Mouse (Mus musculus) C2C12 (cell line): ENCODE measurements around the gene Cd79a.

Source experiments
- CTCF ChIP-seq: IDR thresholded peaks from one replicate; pipeline ENCODE4 v1.5.1; 2011; ENCODE audit not compliant: control insufficient read depth, insufficient read depth, insufficient read length
- USF1 ChIP-seq: IDR thresholded peaks from one replicate; pipeline ENCODE4 v1.6.1; 2011; ENCODE audit warnings: low read depth, mild to moderate bottlenecking, control low read depth, moderate library complexity

- TF ChIP-seq CTCF (no peak), USF1 (no peak)
Observed at GRCm38 (mm10) chr7:24930475-24930874, 33.3 kb downstream of the Cd79a start.
